Mouse (Mus musculus) thymus, adult 2 months (tissue): Measurements from ENCODE around the gene Hoxc12.

Experiments used
- CTCF ChIP-seq: fragments of 200-500 bp; IDR thresholded peaks from 2 replicates; pipeline ENCODE4 v1.5.1; 2012; ENCODE audit warnings: mild to moderate bottlenecking, control low read depth, low read length, moderate library complexity, borderline replicate concordance; ENCODE audit not compliant: control insufficient read depth, poor library complexity, insufficient read depth; ENCODE audit errors: extremely low read depth
- POLR2A ChIP-seq: fragments of 200-500 bp; IDR thresholded peaks from 2 replicates; pipeline ENCODE4 v1.6.1; 2012; ENCODE audit warnings: mild to moderate bottlenecking, low read length, control low read depth, moderate library complexity; ENCODE audit not compliant: control insufficient read depth, poor library complexity, insufficient read depth; ENCODE audit errors: extremely low read depth

DNA sequence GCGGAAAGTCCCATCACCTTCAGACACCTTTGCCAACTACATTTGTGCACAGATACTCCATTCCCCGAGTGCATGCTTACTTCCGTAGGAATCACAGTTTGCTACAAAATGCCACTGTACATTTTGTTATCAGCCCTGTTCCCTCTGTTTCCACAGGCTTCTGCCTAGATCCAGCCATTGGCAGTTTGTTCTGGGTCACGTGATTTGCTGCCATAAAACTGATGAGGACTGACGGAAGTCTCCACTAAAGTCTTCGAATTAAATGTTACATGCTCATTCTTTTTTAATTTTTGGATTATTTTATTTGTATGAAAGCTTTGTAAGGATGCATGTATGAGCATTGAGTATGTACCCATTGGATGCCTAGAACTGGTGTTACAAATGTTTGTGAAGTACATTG lies 41.4 kb upstream of the Hoxc12 start:
- no peak for TF ChIP-seq POLR2A
- TF ChIP-seq CTCF = no peak
